Mouse (Mus musculus): Measurements from ENCODE around the gene Lsg1.

DNA sequence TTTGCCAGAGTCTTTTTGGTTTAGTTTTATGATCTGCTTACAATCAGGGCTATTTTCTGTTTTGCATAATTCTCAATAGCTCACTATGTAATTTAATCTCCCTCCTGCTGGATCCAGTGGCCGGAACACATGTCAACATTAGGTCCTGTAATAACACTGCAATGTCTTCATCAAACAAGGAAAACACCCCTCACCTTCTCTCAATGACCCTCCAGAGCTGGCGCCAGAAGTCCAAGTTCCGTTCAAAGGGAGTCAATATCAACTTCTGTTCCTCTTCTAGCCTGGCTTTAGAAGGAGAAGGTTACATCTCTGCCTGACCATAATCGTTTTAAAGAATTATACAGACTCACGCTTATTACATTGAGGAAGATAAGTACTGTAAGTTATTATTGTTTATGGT lies 6.6 kb downstream of the Lsg1 start:
- no peak for TF ChIP-seq POLR2A (IDR thresholded peaks at IDR 0.05; ENCODE audit: borderline replicate concordance, insufficient read depth, low read length)
- TF ChIP-seq CTCF (IDR thresholded peaks at IDR 0.05; ENCODE audit: borderline replicate concordance, insufficient read depth, low read depth, low read length) = no peak
